Mouse (Mus musculus): ENCODE data around the gene Thoc5. TPM values are rescaled to one million over a fixed set of nuclear protein-coding genes. Genes with fewer than 3 reads are reported as not detected.

Gene Thoc5
- polyA plus RNA-seq, 1 experiment from 2014 or later = 53.2 TPM

DNA sequence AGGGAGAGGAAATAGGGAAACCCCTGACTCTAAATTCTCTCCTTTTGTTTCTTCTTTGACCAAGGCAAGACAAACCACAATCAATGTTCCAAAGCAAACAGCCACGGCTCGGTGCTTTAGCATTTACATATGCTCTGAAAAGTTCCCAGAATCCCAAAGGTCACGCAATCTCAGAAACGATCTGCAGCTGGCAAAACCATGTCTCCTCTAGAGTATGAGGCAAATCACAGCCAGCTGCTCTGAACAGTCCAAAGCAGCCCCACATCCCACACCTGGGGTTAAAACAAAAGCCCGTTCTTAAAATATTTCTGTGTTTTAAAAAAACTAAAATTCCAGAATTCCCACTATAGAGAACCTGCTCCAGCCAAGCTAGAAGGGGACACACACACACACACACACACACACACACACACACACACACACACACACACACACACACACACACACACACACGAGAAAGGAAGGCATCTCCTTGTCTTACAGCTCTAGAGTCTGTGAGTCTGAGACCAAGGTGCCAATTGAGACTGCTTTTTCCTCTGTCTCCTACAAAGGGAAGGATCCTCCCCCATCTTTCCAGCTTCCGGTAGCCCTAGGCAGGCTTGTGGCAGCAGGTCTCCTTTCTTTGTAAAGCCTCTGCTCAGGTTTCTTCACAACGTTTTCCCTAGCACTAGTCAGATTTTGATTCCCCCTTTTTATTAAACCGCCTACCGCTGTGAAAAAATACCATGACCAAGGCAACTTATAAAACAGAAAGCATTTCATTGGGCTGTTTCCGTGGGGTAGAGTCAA, 33.1 kb upstream of the Thoc5 start:
- Histone ChIP-seq H3K27ac (ENCODE audit: low read depth, low read length) (no peak overlapping the region), H3K4me2 (ENCODE audit: low read depth, low read length) (no peak overlapping the region), H3K9ac (replicated peaks; ENCODE audit: low read depth, low read length) (no peak overlapping the region), H3K4me1 (ENCODE audit: control insufficient read depth, insufficient read depth, low read length) (no peaks in the 10 kb centered on the region), H3K27me3 (ENCODE audit: control insufficient read depth, insufficient read depth, low read length) (no peaks in the 10 kb centered on the region), H3K4me3 (ENCODE audit: low read depth, low read length) (no peak overlapping the region), H3K36me3 (ENCODE audit: control insufficient read depth, insufficient read depth, low read length) (no peaks in the 10 kb centered on the region), H3K9me3 (ENCODE audit: control insufficient read depth, low read length) (no peaks in the 10 kb centered on the region)
- WGBS = 49% methylated on average over 10 of the region's 11 CpGs
- no peak for ATAC-seq (ENCODE audit: low read depth)

DNA sequence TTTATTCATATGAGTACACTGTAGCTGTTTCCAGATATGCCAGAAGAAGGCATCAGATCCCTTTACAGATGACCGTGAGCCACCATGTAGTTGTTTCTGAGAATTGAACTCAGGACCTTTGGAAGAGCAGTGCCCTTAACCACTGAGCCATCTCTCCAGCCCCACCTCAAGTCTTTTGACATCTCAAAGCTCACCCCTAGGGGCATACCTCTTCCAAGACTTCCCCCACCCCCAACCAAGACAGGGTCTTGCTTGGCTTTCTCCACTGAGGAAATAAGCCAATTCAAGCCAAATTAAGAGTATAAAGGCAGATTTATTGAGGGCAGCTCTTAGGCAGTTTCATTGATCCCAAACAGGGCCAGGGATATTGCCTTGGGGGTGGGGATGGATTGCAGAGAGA, 32.4 kb upstream of the Thoc5 start:
- H3K9ac ChIP-seq (replicated peaks; ENCODE audit: low read depth, low read length) = no peak overlapping the region
- no peak overlapping the region for H3K27ac ChIP-seq (ENCODE audit: low read depth, low read length)
- H3K4me2 ChIP-seq (ENCODE audit: low read depth, low read length) = no peak overlapping the region
- WGBS = 91% methylated on average over 1 of the region's 1 CpGs
- H3K36me3 ChIP-seq (ENCODE audit: control insufficient read depth, insufficient read depth, low read length) = no peaks in the 10 kb centered on the region
- no peaks in the 10 kb centered on the region for H3K4me1 ChIP-seq (ENCODE audit: control insufficient read depth, insufficient read depth, low read length)
- ATAC-seq (ENCODE audit: low read depth) = no peak
- no peaks in the 10 kb centered on the region for H3K9me3 ChIP-seq (ENCODE audit: control insufficient read depth, low read length)
- no peak overlapping the region for H3K4me3 ChIP-seq (ENCODE audit: low read depth, low read length)
- H3K27me3 ChIP-seq (ENCODE audit: control insufficient read depth, insufficient read depth, low read length) = no peaks in the 10 kb centered on the region

DNA sequence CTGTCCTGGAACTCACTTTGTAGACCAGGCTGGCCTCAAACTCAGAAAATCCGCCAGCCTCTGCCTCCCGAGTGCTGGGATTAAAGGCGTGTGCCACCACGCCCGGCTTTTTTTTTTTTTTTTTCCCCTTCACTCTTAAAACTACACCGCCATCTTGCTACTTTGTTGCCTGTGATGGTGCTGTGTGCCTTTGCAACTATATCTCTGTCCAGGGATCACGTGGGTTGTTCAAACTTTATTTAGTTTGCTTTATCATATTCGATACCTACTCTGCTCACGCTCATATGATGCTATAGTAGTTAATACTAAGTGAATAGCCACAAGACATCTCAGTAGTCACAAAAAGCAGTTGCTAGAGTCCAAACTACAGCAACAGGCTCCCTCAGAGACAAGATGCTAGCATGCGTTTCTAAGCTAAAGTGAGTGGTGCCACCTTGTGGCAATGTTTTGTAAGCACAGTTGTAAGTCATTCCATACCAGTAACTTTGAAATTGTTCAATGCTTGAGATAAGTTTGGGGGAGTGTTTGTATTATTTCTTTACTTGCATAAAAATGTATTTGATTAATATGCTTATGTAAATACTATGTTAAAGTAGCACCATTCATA, 29.4 kb upstream of the Thoc5 start:
- Histone ChIP-seq H3K4me3 (ENCODE audit: low read depth, low read length) (no peak overlapping the region), H3K27me3 (ENCODE audit: control insufficient read depth, insufficient read depth, low read length) (no peaks in the 10 kb centered on the region), H3K4me2 (ENCODE audit: low read depth, low read length) (no peak overlapping the region), H3K9me3 (ENCODE audit: control insufficient read depth, low read length) (no peaks in the 10 kb centered on the region), H3K36me3 (ENCODE audit: control insufficient read depth, insufficient read depth, low read length) (no peaks in the 10 kb centered on the region), H3K27ac (ENCODE audit: low read depth, low read length) (no peak overlapping the region), H3K4me1 (ENCODE audit: control insufficient read depth, insufficient read depth, low read length) (no peaks in the 10 kb centered on the region), H3K9ac (replicated peaks; ENCODE audit: low read depth, low read length) (no peak overlapping the region)
- 37% methylated on average over 10 of the region's 10 CpGs for WGBS
- ATAC-seq (ENCODE audit: low read depth) = no peak

DNA sequence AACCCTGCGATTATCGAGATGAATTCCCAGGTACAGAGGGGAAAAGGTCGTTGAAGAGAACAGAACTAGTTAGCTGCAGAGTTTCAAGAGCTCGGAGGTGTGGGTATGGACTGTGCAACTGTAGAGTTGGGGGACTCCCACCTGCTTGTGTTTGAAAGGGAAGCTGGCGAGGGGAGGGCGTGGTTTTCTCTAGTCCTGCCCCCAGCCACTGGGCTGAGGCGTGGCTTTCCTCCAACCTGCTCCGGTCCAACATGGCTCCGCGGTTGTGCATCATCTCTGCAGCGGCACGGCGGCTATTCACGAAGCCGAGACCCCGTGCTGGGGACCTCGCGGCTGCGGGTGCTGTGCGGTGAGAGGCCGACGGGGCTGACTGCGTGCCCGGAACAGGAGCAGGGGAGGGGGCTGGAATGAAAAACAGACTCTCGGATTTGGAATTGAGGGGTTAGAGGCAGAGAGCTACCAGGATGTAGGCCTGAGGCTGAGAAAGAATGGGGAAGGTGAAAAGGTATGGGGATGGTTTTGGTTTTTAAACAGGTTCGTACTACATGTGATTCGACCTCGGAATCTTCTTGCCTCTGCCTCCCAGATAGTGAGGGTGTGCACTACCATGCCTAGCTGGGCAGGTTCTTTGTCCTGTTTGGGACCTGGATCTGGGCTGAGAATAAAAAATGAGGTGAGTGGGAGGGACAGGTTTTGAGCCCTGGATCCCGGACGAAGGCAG, 21.2 kb upstream of the Thoc5 start, which contains the start of gene Nipsnap1:
Gene Nipsnap1, plus strand, starts transcription at position 197 of the 721 bp plus-strand sequence.
- peak; percentile 95 for ATAC-seq (ENCODE audit: low read depth)
- H3K27ac ChIP-seq (ENCODE audit: low read depth, low read length) = peak within 1 kb of the TSS; percentile 69
- under 1% methylated on average over 30 of the region's 30 CpGs for WGBS

DNA sequence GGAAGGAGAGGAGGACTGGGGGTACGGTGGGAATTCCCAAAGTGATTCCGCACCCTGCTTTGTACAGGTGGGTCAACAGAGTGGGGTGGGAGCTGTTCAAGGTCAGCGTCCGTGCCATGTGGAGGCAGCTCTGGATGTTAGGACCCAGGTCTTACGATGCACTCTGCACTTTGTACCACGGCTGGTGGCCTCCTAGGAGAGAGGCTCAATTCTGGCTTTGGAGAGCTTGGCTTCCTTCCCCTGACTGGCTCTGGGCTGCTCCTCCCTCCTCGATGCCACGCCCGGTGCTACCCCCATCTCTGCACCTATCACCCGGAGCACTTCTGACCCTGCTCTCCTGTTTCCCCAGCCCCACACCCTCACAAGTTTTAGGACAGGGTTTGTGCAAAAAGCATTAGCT, 20.6 kb upstream of the Thoc5 start:
- Histone ChIP-seq H3K36me3 (ENCODE audit: control insufficient read depth, insufficient read depth, low read length) (no peaks in the 10 kb centered on the region), H3K9me3 (ENCODE audit: control insufficient read depth, low read length) (no peaks in the 10 kb centered on the region), H3K4me3 (ENCODE audit: low read depth, low read length) (peak overlapping the region; percentile 59), H3K4me2 (ENCODE audit: low read depth, low read length) (peak overlapping the region; percentile 60), H3K27ac (ENCODE audit: low read depth, low read length) (no peak overlapping the region), H3K9ac (replicated peaks; ENCODE audit: low read depth, low read length) (peak overlapping the region; percentile 79), H3K4me1 (ENCODE audit: control insufficient read depth, insufficient read depth, low read length) (peaks cover 6% of the 10 kb centered on the region; the same call in 1 of the 2 replicates), H3K27me3 (ENCODE audit: control insufficient read depth, insufficient read depth, low read length) (no peaks in the 10 kb centered on the region)
- peak; percentile 42; the same call in 1 of the 2 replicates for ATAC-seq (ENCODE audit: low read depth)
- 8% methylated on average over 10 of the region's 10 CpGs for WGBS

More for the DNA sequence above, 21.2 kb upstream of the Thoc5 start, which contains the start of gene Nipsnap1:
- peak within 1 kb of the TSS; percentile 59 for H3K4me3 ChIP-seq (ENCODE audit: low read depth, low read length)
- H3K9ac ChIP-seq (replicated peaks; ENCODE audit: low read depth, low read length) = peak within 1 kb of the TSS; percentile 79
- no peaks in the 10 kb centered on the region for H3K27me3 ChIP-seq (ENCODE audit: control insufficient read depth, insufficient read depth, low read length)
- peak within 1 kb of the TSS; percentile 60 for H3K4me2 ChIP-seq (ENCODE audit: low read depth, low read length)
- H3K4me1 ChIP-seq (ENCODE audit: control insufficient read depth, insufficient read depth, low read length) = peaks cover 6% of the 10 kb centered on the region; the same call in 1 of the 2 replicates
- no peaks in the 10 kb centered on the region for H3K9me3 ChIP-seq (ENCODE audit: control insufficient read depth, low read length)
- no peaks in the 10 kb centered on the region for H3K36me3 ChIP-seq (ENCODE audit: control insufficient read depth, insufficient read depth, low read length)

DNA sequence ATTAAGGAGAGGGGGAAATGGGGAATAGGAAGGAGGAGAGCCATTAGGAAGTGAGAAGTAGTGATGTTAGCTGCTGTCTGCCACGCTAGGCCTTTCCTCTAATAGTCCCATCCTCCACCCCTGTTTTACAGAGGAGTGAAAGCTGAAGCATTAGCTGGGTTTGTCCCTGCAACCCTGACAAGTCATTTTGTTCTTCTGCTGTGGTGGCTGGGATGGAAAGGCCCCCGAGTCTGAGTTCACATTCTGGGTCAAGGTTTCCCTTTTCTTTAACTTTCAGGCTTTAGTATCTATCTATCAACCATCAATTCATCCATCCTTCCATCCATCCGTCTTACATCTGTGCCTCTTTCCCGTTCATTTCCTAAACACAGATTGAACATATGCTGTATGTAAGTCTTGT, 14.0 kb upstream of the Thoc5 start:
- no peak overlapping the region for H3K4me2 ChIP-seq (ENCODE audit: low read depth, low read length)
- H3K27ac ChIP-seq (ENCODE audit: low read depth, low read length) = no peak overlapping the region
- no peak overlapping the region for H3K9ac ChIP-seq (replicated peaks; ENCODE audit: low read depth, low read length)
- no peaks in the 10 kb centered on the region for H3K9me3 ChIP-seq (ENCODE audit: control insufficient read depth, low read length)
- peaks cover 14% of the 10 kb centered on the region; the same call in 1 of the 2 replicates for H3K36me3 ChIP-seq (ENCODE audit: control insufficient read depth, insufficient read depth, low read length)
- H3K4me3 ChIP-seq (ENCODE audit: low read depth, low read length) = no peak overlapping the region
- no peaks in the 10 kb centered on the region for H3K4me1 ChIP-seq (ENCODE audit: control insufficient read depth, insufficient read depth, low read length)
- H3K27me3 ChIP-seq (ENCODE audit: control insufficient read depth, insufficient read depth, low read length) = no peaks in the 10 kb centered on the region
- ATAC-seq (ENCODE audit: low read depth) = no peak
- WGBS = 89% methylated on average over 4 of the region's 4 CpGs

DNA sequence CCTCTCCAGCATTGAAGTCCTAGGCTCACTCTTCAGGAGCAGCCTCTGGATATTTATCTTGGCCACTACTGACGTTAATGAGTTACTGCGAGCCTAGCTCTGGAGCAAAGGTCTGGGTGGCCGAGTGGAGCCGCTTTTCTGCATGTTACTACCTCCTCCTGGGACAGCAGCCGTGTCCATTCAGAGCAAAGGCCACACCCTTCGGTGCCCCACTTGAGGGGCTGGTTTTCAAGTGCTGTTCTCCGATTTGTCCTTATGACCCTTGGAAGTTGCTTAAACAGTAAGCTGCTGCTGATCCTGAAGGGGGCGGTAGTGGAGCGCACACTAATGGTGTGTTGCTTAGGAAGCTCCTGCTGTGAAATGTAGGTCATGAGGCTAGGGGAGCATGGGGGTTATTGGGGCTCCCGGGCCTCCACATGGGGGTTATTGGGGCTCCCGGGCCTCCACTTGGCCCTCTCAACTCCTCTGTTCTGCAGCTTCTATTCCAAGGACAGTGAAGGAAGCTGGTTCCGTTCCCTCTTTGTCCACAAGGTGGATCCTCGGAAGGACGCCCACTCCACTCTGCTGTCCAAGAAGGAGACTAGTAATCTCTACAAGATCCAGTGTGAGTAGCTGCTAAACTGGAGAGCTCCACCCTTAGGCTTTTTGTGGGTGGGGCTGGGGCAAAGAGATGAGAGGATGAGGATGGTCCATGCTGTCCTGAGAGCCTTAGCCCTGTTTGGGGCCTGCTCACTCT, 12.1 kb upstream of the Thoc5 start:
- H3K9me3 ChIP-seq (ENCODE audit: control insufficient read depth, low read length) = no peaks in the 10 kb centered on the region
- H3K4me3 ChIP-seq (ENCODE audit: low read depth, low read length) = no peak overlapping the region
- no peak overlapping the region for H3K4me2 ChIP-seq (ENCODE audit: low read depth, low read length)
- 43% methylated on average over 14 of the region's 14 CpGs for WGBS
- no peak overlapping the region for H3K27ac ChIP-seq (ENCODE audit: low read depth, low read length)
- H3K36me3 ChIP-seq (ENCODE audit: control insufficient read depth, insufficient read depth, low read length) = peaks cover 17% of the 10 kb centered on the region; the same call in 1 of the 2 replicates
- H3K27me3 ChIP-seq (ENCODE audit: control insufficient read depth, insufficient read depth, low read length) = no peaks in the 10 kb centered on the region
- no peak overlapping the region for H3K9ac ChIP-seq (replicated peaks; ENCODE audit: low read depth, low read length)
- H3K4me1 ChIP-seq (ENCODE audit: control insufficient read depth, insufficient read depth, low read length) = no peaks in the 10 kb centered on the region
- ATAC-seq (ENCODE audit: low read depth) = no peak

DNA sequence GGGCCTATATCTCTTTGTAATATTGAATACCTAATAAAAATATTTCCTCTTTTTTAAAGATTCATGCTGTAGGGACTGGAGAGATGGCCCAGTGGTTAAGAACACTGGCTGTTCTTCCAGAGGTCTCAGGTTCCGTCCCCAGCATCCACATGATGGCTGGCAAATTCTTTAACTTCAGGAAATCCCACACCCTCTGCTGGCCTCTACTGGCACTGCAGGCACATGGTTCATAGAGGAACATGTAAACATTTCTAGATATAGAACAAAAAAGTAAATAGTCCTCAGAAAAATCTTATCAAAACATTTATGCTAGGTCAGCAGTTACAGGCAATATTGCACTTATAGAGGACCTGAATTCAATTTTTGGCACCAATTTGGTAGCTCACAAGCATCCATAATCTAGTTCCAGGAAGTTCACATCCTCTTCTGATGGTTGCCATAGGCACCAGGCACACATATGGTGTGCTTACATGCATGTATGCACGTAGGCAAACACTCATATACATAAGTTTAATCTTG, 9.7 kb upstream of the Thoc5 start:
- 77% methylated on average over 2 of the region's 2 CpGs for WGBS

More for the DNA sequence above, 9.7 kb upstream of the Thoc5 start:
- Histone ChIP-seq H3K27ac (ENCODE audit: low read depth, low read length) (no peak overlapping the region), H3K27me3 (ENCODE audit: control insufficient read depth, insufficient read depth, low read length) (no peaks in the 10 kb centered on the region), H3K9ac (replicated peaks; ENCODE audit: low read depth, low read length) (no peak overlapping the region), H3K4me3 (ENCODE audit: low read depth, low read length) (no peak overlapping the region), H3K4me1 (ENCODE audit: control insufficient read depth, insufficient read depth, low read length) (no peaks in the 10 kb centered on the region), H3K36me3 (ENCODE audit: control insufficient read depth, insufficient read depth, low read length) (peaks cover 34% of the 10 kb centered on the region), H3K4me2 (ENCODE audit: low read depth, low read length) (no peak overlapping the region), H3K9me3 (ENCODE audit: control insufficient read depth, low read length) (no peaks in the 10 kb centered on the region)
- no peak for ATAC-seq (ENCODE audit: low read depth)
